In the genomic region with DNA sequence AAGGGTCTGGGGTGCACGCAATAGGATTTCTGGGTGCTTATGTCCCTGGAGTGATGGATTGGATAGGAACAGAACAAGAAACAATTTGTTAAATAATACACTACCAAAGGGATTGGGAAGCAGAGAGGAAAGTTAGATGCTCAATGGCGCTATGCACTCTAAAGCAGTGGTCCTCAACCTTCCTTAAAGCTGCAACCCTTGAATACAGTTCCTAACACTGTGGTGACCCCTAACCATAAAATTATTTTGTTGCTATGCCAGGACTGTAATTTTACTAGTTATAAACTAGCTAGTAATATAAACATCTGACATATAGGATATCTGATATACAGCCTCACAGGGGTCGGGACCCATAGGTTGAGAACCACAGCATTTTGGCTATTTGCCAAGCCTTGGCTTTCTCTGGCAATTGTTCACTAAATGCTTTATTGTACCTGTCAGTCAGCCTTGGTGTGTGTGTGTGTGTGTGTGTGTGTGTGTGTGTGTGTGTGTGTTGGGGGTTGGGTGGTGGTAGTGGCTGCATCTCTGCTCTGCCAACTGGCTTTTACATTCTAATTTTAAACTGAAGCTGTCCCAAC, we compare ENCODE assay signal across 12 mouse cellular contexts.
A peak's percentile ranks its signal among the peaks of the same experiment; 100 is the strongest.
DNase-seq lines count a peak whose midpoint lies in the region; ATAC-seq and TF ChIP-seq lines count a peak whose summit lies in the region.
"Had no signal": no experiment of that assay in that cellular context is flagged by ENCODE, and none has a peak within 500 bp of the region (broad histone marks: within the 10 kb centered on the region; RNA-seq: fewer than 3 reads in every experiment).

No protein-coding gene starts in this region.

- H3K4me1 ChIP-seq in forebrain, embryonic 11.5 days (replicated peaks; ENCODE audit: control insufficient read depth, insufficient read depth, low read length), result 0 out of 2 replicates have a peak, but pooled peaks cover 3% of the 10 kb centered on the region
- H3K4me1 ChIP-seq in forebrain, embryonic 10.5 days, result peaks cover 10% of the 10 kb centered on the region
- 0 out of 2 replicates have a peak, but pooled peaks cover 21% of the 10 kb centered on the region for H3K4me1 ChIP-seq in kidney, embryonic 16.5 days (ENCODE audit: insufficient read depth, low read length)
- 0 out of 4 replicates have a peak, but pooled peaks cover 0 to under 1% of the 10 kb centered on the region in 2 experiments for H3K4me1 ChIP-seq in ES-E14 (ENCODE audit: control insufficient read depth in 2 of 2, insufficient read depth in 2 of 2, low read length in 2 of 2, poor library complexity in 1 of 2)
- 0 out of 2 replicates have a peak, but pooled peaks cover 3% of the 10 kb centered on the region for H3K4me1 ChIP-seq in hindbrain, embryonic 16.5 days (ENCODE audit: control insufficient read depth, insufficient read depth, low read depth, low read length)

- H3K27me3 ChIP-seq in forebrain, embryonic 11.5 days (ENCODE audit: control insufficient read depth, insufficient read depth, low read length), result no peaks in the 10 kb centered on the region
- no peaks in the 10 kb centered on the region for H3K27me3 ChIP-seq in forebrain, embryonic 10.5 days (ENCODE audit: poor library complexity, severe bottlenecking)
- H3K27me3 ChIP-seq in kidney, embryonic 16.5 days (ENCODE audit: insufficient read depth, low read length), result no peaks in the 10 kb centered on the region
- no peaks in the 10 kb centered on the region for H3K27me3 ChIP-seq in hindbrain, embryonic 16.5 days (replicated peaks; ENCODE audit: control insufficient read depth, insufficient read depth, low read length)
- H3K27me3 ChIP-seq: limb, embryonic 15.5 days had no signal

- H3K27ac ChIP-seq in forebrain, embryonic 11.5 days (ENCODE audit: low read depth, low read length), result no peak overlapping the region
- H3K27ac ChIP-seq in forebrain, embryonic 10.5 days, result no peak overlapping the region
- peak overlapping the region; percentile 18; the same call in 1 of the 2 replicates for H3K27ac ChIP-seq in kidney, embryonic 16.5 days (ENCODE audit: low read length)
- H3K27ac ChIP-seq in ES-E14 (ENCODE audit: insufficient read depth, low read depth, low read length, poor library complexity, severe bottlenecking), result no peak overlapping the region
- H3K27ac ChIP-seq in hindbrain, embryonic 16.5 days (ENCODE audit: low read depth, low read length), result no peak overlapping the region
- H3K27ac ChIP-seq: limb, embryonic 15.5 days had no signal

- no peak overlapping the region for H3K4me3 ChIP-seq in forebrain, embryonic 11.5 days (ENCODE audit: low read depth, low read length)
- no peak overlapping the region for H3K4me3 ChIP-seq in forebrain, embryonic 10.5 days
- H3K4me3 ChIP-seq in kidney, embryonic 16.5 days (ENCODE audit: low read length), result no peak overlapping the region
- H3K4me3 ChIP-seq in ES-E14 (ENCODE audit: insufficient read depth in 1 of 2, low read depth in 1 of 2, low read length in 2 of 2, poor library complexity in 1 of 2, severe bottlenecking in 1 of 2), result no peak overlapping the region
- H3K4me3 ChIP-seq in hindbrain, embryonic 16.5 days (ENCODE audit: low read length), result no peak overlapping the region
- H3K4me3 ChIP-seq: heart, embryonic 10.5 days; limb, embryonic 15.5 days had no signal

- WGBS in forebrain, embryonic 11.5 days, result 89% methylated on average over 3 of the region's 3 CpGs
- 95% methylated on average over 3 of the region's 3 CpGs for WGBS in forebrain, embryonic 10.5 days
- WGBS in kidney, embryonic 16.5 days, result 75% methylated on average over 3 of the region's 3 CpGs
- WGBS in hindbrain, embryonic 16.5 days, result 68% methylated on average over 3 of the region's 3 CpGs

- H3K4me2 ChIP-seq in forebrain, embryonic 11.5 days (ENCODE audit: low read depth, low read length, severe bottlenecking), result no peak overlapping the region
- no peak overlapping the region for H3K4me2 ChIP-seq in kidney, embryonic 16.5 days (replicated peaks; ENCODE audit: low read depth, low read length)
- no peak overlapping the region for H3K4me2 ChIP-seq in hindbrain, embryonic 16.5 days (ENCODE audit: low read length)
- H3K4me2 ChIP-seq: limb, embryonic 15.5 days had no signal

- H3K36me3 ChIP-seq in forebrain, embryonic 11.5 days (ENCODE audit: control insufficient read depth, insufficient read depth, low read length), result no peaks in the 10 kb centered on the region
- no peaks in the 10 kb centered on the region for H3K36me3 ChIP-seq in forebrain, embryonic 10.5 days (replicated peaks)
- H3K36me3 ChIP-seq in kidney, embryonic 16.5 days (ENCODE audit: insufficient read depth, low read length), result no peaks in the 10 kb centered on the region
- H3K36me3 ChIP-seq in ES-E14 (ENCODE audit: control insufficient read depth, insufficient read depth, low read length, poor library complexity, severe bottlenecking), result no peaks in the 10 kb centered on the region
- no peaks in the 10 kb centered on the region for H3K36me3 ChIP-seq in hindbrain, embryonic 16.5 days (ENCODE audit: control insufficient read depth, insufficient read depth, low read length)
- H3K36me3 ChIP-seq: G1E; heart, embryonic 10.5 days; limb, embryonic 15.5 days had no signal

- ATAC-seq in forebrain, embryonic 11.5 days (replicated peaks; ENCODE audit: low FRiP score), result peak; percentile 47; the same call in 1 of the 2 replicates
- 0 out of 2 replicates have a peak, but pooled peaks have one; percentile 3 for ATAC-seq in kidney, embryonic 16.5 days (ENCODE audit: low FRiP score, low TSS enrichment)
- ATAC-seq in hindbrain, embryonic 16.5 days, result peak; percentile 45

- intact Hi-C loops in left cerebral cortex, postnatal 14 days (cut with DNase I), result no loop called here

- no peaks in the 10 kb centered on the region for H3K9me3 ChIP-seq in forebrain, embryonic 11.5 days (ENCODE audit: control insufficient read depth, low read length)
- H3K9me3 ChIP-seq in forebrain, embryonic 10.5 days, result peaks cover 3% of the 10 kb centered on the region; the same call in 1 of the 2 replicates
- no peaks in the 10 kb centered on the region for H3K9me3 ChIP-seq in kidney, embryonic 16.5 days (ENCODE audit: low read length)
- no peaks in the 10 kb centered on the region for H3K9me3 ChIP-seq in ES-E14 (ENCODE audit: control insufficient read depth, insufficient read depth, low read depth, low read length)
- no peaks in the 10 kb centered on the region for H3K9me3 ChIP-seq in hindbrain, embryonic 16.5 days (ENCODE audit: control insufficient read depth, low read length)
- H3K9me3 ChIP-seq: G1E; heart, embryonic 10.5 days; limb, embryonic 15.5 days had no signal

- no peak overlapping the region for H3K9ac ChIP-seq in forebrain, embryonic 11.5 days (ENCODE audit: low read length)
- no peak overlapping the region for H3K9ac ChIP-seq in kidney, embryonic 16.5 days (replicated peaks; ENCODE audit: low read length)
- no peak overlapping the region for H3K9ac ChIP-seq in ES-E14 (ENCODE audit: insufficient read depth, low read depth, low read length, poor library complexity, severe bottlenecking)
- no peak overlapping the region for H3K9ac ChIP-seq in hindbrain, embryonic 16.5 days (ENCODE audit: low read depth, low read length)
- H3K9ac ChIP-seq: limb, embryonic 15.5 days had no signal

- DNase-seq in forebrain, embryonic 11.5 days (ENCODE audit: low spot score), result no peak
- DNase-seq in forebrain, embryonic 10.5 days (ENCODE audit: extremely low spot score, low spot score), result no peak
- no peak for DNase-seq in kidney, adult 18-20 months
- no peak for DNase-seq in ES-E14 (ENCODE audit: low read depth, low spot score)
- DNase-seq in yolk sac, embryonic 10.5 days (ENCODE audit: low spot score), result no peak
- DNase-seq in left cerebral cortex, postnatal 14 days (ENCODE audit: low spot score in 2 of 2), result no peak
- DNase-seq: kidney, adult 9 months had no signal

- in situ Hi-C loops in ES-E14 (cut with MboI; ENCODE audit: low sequenced_read_pairs in 2 of 2, unreplicated experiment in 2 of 2), result no loop called here

TF ChIP-seq in ES-E14, 5 proteins besides CTCF, POLR2A, EP300 and RAD21:
- TF ChIP-seq CHD2 (IDR thresholded peaks at IDR 0.05; ENCODE audit: low read depth, low read length) (peak; percentile 74), ZC3H11A (IDR thresholded peaks at IDR 0.05; ENCODE audit: borderline replicate concordance, low read depth, low read length) (no peak)
